Mouse (Mus musculus): ENCODE measurements around the gene Grm1. TPM values are rescaled to one million over a fixed set of nuclear protein-coding genes. Genes with fewer than 3 reads are reported as not detected.

Gene Grm1
- polyA plus RNA-seq (2014; fragmentation: Nextera tagmentation; extraction: Ambion mirVana): 0.04 and 0.09 TPM in 2 replicates

DNA sequence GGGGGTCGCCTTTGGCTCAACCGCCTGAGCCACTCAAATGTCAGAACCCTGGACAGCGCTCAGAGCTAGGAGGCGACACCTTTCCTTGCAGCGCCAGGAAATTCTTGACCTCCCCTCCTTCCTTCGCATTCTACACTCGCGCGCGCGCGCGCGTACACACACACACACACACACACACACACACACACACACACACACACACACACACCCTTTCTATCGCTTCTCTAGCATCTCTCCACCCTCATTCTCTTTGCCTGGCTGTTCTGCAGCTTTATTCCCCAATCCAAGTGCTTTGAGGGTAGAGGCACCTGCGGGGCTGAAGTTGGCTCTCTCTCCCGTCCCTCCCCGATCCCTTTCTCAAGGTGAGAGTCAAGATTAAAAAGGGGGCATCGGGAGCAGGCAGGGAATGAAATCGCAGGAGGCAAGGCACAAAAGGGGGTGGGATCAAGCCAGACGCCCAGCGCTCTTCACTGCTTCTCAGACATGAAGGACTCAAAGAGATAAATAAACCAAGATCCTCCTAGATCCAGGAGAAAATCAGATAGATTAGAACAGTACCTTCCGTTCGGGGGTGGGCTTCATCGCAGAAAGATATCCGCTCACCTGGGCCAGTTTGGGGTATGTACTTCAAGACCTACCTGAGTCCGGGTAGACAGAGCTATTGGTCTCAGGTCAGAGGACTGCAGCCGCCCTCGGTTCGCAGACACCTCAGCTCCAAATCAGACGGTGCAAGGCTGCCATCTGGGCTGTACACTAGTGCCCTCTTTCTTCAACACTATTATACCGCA, at the start of gene Grm1:
Gene Grm1, minus strand, starts transcription at position 746 of the 788 bp plus-strand sequence.
- no peak within 1 kb of the TSS for H3K4me2 ChIP-seq
- 3% methylated on average over 32 of the region's 32 CpGs for WGBS

DNA sequence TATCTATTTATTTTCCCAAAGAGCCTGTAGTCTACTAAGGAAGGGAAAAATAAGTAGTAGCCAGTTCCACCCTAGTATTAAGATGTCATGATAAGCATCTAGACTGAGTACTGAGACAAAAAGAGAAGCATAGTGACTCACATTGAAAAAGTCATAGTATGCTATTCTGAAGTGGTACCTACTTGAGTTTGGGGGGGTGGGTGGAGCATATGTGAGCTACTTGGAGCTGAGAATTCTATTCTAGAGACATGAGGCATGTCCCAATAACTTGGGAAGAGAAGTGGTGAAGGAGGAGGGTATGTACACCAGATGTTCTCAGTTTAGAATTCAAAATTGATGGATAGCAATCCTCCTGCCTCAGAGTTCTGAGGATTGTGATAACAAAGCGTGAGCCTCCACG, 39.6 kb upstream of the Grm1 start:
- H3K27me3 ChIP-seq (ENCODE audit: insufficient read depth, low read length): no peaks in the 10 kb centered on the region
- ATAC-seq (ENCODE audit: insufficient read depth): no peak
- WGBS: 62% methylated on average over 2 of the region's 2 CpGs

More for the DNA sequence above, at the start of gene Grm1:
- Histone ChIP-seq H3K36me3 (ENCODE audit: insufficient read depth) (no peaks in the 10 kb centered on the region), H3K4me1 (ENCODE audit: insufficient read depth) (no peaks in the 10 kb centered on the region), H3K27me3 (ENCODE audit: insufficient read depth, low read length) (peaks cover 28% of the 10 kb centered on the region), H3K9me3 (ENCODE audit: low read depth, low read length) (no peaks in the 10 kb centered on the region), H3K27ac (ENCODE audit: low read depth) (no peak within 1 kb of the TSS), H3K9ac (no peak within 1 kb of the TSS), H3K4me3 (ENCODE audit: low read depth, low read length) (no peak within 1 kb of the TSS)
- DNase-seq (peak; percentile 86), ATAC-seq (ENCODE audit: insufficient read depth) (no peak)
- no peak for TF ChIP-seq CTCF (IDR thresholded peaks at IDR 0.05; ENCODE audit: low read depth)

DNA sequence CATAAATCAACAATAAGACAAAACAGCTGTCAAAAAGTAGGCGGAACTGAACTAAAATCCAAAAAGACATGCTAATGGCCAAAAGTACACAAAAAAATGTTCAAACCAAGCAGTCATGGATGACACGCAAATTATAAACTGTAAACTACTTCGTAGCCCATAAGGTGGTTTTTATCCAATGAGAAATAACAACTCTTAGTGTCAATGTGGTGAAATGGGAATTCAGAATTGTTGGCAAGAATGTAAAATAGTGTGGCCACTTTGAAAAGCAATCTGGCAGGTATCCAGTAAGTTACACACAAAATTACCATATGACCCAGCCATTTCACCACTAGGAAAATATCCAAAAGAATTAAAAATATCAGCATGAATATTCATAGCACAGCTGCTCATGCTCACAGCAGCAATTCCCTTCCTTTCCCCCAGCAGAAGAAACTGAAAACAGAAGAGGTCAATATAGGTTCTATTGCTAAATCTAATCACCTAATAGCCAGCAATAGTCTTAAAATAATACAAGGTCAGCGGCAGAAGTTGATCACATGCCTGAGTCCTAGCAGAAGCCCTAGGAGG, 16.4 kb upstream of the Grm1 start:
- TF ChIP-seq CTCF (IDR thresholded peaks at IDR 0.05; ENCODE audit: low read depth): no peak
- Histone ChIP-seq H3K9me3 (ENCODE audit: low read depth, low read length) (no peaks in the 10 kb centered on the region), H3K9ac (no peak overlapping the region), H3K27me3 (ENCODE audit: insufficient read depth, low read length) (no peaks in the 10 kb centered on the region), H3K4me3 (ENCODE audit: low read depth, low read length) (no peak overlapping the region), H3K36me3 (ENCODE audit: insufficient read depth) (no peaks in the 10 kb centered on the region), H3K4me2 (no peak overlapping the region), H3K4me1 (ENCODE audit: insufficient read depth) (no peaks in the 10 kb centered on the region), H3K27ac (ENCODE audit: low read depth) (no peak overlapping the region)
- ATAC-seq (ENCODE audit: insufficient read depth) (no peak), DNase-seq (no peak)
- 84% methylated on average over 4 of the region's 4 CpGs for WGBS

More for the DNA sequence above, 39.6 kb upstream of the Grm1 start:
- Histone ChIP-seq H3K4me2 (no peak overlapping the region), H3K36me3 (ENCODE audit: insufficient read depth) (no peaks in the 10 kb centered on the region), H3K9me3 (ENCODE audit: low read depth, low read length) (no peaks in the 10 kb centered on the region), H3K9ac (no peak overlapping the region), H3K4me1 (ENCODE audit: insufficient read depth) (no peaks in the 10 kb centered on the region), H3K4me3 (ENCODE audit: low read depth, low read length) (no peak overlapping the region), H3K27ac (ENCODE audit: low read depth) (no peak overlapping the region)
- no peak for TF ChIP-seq CTCF (IDR thresholded peaks at IDR 0.05; ENCODE audit: low read depth)
- no peak for DNase-seq

DNA sequence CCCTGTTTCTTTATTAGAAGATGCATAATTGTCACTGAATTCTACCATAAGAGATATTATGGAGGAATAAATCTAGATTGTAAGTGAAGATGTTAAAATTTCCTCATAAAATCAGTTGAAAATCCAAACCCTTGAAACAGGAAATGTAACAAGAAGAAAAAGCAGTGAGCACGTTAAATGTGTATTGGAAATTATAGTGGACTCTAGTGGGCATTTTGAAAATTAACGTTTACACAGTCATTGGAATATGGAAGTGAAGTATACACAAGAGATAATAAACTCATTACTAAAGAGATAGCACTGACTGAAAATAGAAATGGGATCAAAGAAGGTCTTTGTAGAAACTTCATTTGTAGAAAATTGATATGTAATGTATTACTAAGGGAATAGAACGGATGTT, 4.2 kb upstream of the Grm1 start:
- H3K27ac ChIP-seq (ENCODE audit: low read depth): no peak overlapping the region
- H3K9ac ChIP-seq: no peak overlapping the region
- 52% methylated on average over 3 of the region's 3 CpGs for WGBS
- H3K4me1 ChIP-seq (ENCODE audit: insufficient read depth): no peaks in the 10 kb centered on the region
- H3K4me3 ChIP-seq (ENCODE audit: low read depth, low read length): no peak overlapping the region
- no peaks in the 10 kb centered on the region for H3K36me3 ChIP-seq (ENCODE audit: insufficient read depth)
- H3K27me3 ChIP-seq (ENCODE audit: insufficient read depth, low read length): peaks cover 7% of the 10 kb centered on the region
- H3K4me2 ChIP-seq: no peak overlapping the region
- no peak for ATAC-seq (ENCODE audit: insufficient read depth)
- TF ChIP-seq CTCF (IDR thresholded peaks at IDR 0.05; ENCODE audit: low read depth): no peak
- H3K9me3 ChIP-seq (ENCODE audit: low read depth, low read length): no peaks in the 10 kb centered on the region
- no peak for DNase-seq

DNA sequence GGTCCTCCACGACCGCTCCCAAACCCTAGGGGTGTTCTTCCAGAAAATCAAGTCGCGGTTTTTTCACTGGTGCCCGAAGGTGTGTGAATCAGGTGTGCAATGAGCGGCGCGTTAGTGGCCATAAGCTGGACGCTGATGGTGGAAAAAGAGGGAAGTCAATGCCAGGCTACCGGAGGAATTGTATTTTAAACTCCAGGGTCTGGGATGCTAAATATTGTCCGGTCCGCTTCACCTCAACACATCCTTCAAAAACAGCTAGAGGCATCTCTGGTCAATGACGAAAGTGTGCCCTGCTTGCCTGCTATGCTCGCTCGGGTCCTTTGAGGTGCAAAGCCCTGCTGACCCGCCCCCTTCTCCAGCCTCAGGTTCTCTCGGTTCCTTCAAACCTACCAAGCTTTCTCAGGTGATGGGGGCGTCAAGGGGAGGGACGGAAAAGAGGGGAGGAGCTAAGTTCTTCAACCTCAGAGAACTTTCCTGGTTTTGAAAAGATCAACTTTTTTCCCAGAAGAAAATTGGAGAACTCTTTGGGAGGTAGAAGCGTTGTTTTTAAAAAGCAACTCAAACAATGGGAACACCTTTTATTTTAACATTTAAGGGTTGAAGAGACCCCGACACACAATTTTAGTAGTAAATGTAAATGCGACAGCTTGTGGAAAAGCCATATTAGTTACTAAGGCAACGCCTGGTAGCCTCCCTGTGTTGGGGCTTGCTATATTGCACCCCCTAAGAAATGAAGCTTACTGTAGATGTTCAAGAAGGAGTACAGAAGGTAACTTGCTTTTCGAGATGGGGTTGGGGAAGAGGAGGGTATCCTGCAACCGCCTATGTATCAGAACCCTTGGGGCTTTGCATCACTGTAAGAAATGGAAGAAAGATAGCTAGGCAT, 1.2 kb downstream of the Grm1 start:
- no peak overlapping the region for H3K4me2 ChIP-seq
- no peaks in the 10 kb centered on the region for H3K36me3 ChIP-seq (ENCODE audit: insufficient read depth)
- H3K4me3 ChIP-seq (ENCODE audit: low read depth, low read length): no peak overlapping the region
- H3K9ac ChIP-seq: no peak overlapping the region
- ATAC-seq (ENCODE audit: insufficient read depth) (no peak), DNase-seq (no peak)
- TF ChIP-seq CTCF (IDR thresholded peaks at IDR 0.05; ENCODE audit: low read depth): no peak
- peaks cover 28% of the 10 kb centered on the region for H3K27me3 ChIP-seq (ENCODE audit: insufficient read depth, low read length)
- no peak overlapping the region for H3K27ac ChIP-seq (ENCODE audit: low read depth)
- WGBS: 13% methylated on average over 25 of the region's 25 CpGs
- H3K4me1 ChIP-seq (ENCODE audit: insufficient read depth): no peaks in the 10 kb centered on the region
- H3K9me3 ChIP-seq (ENCODE audit: low read depth, low read length): no peaks in the 10 kb centered on the region

DNA sequence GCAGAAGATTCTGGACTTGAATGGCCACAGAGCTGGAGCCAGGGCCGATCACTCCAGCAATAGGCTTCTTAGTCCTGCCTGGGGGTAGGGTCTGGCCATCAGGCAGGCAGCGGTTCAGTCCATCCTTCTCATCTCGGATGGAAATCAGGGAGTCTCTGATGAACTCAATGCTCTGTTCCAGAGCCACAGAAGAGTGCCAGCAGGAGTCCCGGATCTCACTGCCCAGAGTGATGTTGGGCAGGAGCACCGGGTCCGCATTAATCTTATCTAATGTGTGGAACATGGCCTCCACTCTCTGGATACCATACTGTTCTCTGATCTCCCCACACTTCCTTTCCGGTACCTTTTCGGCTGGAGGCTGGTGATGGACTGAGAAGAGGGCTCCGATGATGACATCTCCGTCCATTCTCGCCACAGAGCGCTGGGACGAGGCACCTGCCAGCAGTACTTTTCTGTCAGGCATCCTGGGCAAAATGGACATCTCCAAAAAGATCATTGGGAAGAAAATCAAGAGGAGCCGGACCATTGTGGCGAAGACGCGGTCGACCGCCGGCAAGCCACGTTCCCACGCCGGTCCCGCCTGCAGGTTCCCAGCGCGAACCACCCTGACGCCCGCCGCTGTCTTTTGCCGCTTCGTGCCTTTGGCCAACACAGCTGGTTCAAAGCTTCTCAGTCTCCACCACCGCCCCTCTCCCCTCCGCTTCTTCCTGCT, 2.0 kb downstream of the Grm1 start:
- no peaks in the 10 kb centered on the region for H3K36me3 ChIP-seq (ENCODE audit: insufficient read depth)
- no peak overlapping the region for H3K27ac ChIP-seq (ENCODE audit: low read depth)
- no peaks in the 10 kb centered on the region for H3K9me3 ChIP-seq (ENCODE audit: low read depth, low read length)
- WGBS: 11% methylated on average over 33 of the region's 33 CpGs
- H3K4me2 ChIP-seq: no peak overlapping the region
- H3K4me3 ChIP-seq (ENCODE audit: low read depth, low read length): no peak overlapping the region
- H3K27me3 ChIP-seq (ENCODE audit: insufficient read depth, low read length): peaks cover 28% of the 10 kb centered on the region
- TF ChIP-seq CTCF (IDR thresholded peaks at IDR 0.05; ENCODE audit: low read depth): no peak
- no peak for DNase-seq
- no peak for ATAC-seq (ENCODE audit: insufficient read depth)
- H3K4me1 ChIP-seq (ENCODE audit: insufficient read depth): no peaks in the 10 kb centered on the region
- H3K9ac ChIP-seq: no peak overlapping the region

All from lung, embryonic 14.5 days (tissue).